Comparison of ENCODE assay signal across 24 mouse cellular contexts in the genomic region with DNA sequence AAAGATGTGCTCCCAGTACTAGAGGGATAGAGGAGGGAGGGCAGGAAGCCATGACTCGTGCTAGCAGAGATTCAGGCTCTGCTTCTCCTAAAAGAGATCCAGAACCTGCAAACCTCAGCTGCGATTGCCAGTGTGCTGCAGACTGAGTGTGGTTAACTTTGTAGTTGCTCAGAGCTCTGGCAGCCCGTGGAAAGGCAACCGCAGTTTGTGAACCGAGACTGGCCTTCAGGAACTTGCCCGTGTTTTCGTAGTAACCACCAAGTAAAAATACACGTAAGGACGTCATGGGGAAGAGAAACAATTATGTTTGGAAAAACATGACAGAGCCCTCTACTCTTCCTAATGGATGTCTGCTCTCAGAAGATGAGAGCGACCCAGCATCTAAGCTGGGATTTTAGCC. TPM values are rescaled to one million over a fixed set of nuclear protein-coding genes. Genes with fewer than 3 reads are reported as not detected.
"Had no signal": no experiment of that assay in that cellular context is flagged by ENCODE, and none has a peak within 500 bp of the region (broad histone marks: within the 10 kb centered on the region; RNA-seq: fewer than 3 reads in every experiment).

No protein-coding gene starts in this region.

- H3K27me3 ChIP-seq: intestine, embryonic 15.5 days; kidney, embryonic 15.5 days; liver, embryonic 13.5 days; midbrain, embryonic 12.5 days; midbrain, embryonic 15.5 days had no signal

- H3K4me2 ChIP-seq: intestine, embryonic 15.5 days; kidney, embryonic 15.5 days; liver, embryonic 13.5 days; midbrain, embryonic 12.5 days; midbrain, embryonic 15.5 days had no signal

- H3K9me3 ChIP-seq: intestine, embryonic 15.5 days; kidney, embryonic 15.5 days; liver, embryonic 13.5 days; midbrain, embryonic 12.5 days; midbrain, embryonic 15.5 days had no signal

- H3K36me3 ChIP-seq: intestine, embryonic 15.5 days; kidney, embryonic 15.5 days; liver, embryonic 13.5 days; midbrain, embryonic 12.5 days; midbrain, embryonic 15.5 days had no signal

- H3K4me1 ChIP-seq: intestine, embryonic 15.5 days; midbrain, embryonic 12.5 days had no signal

- H3K9ac ChIP-seq: intestine, embryonic 15.5 days; kidney, embryonic 15.5 days; liver, embryonic 13.5 days; midbrain, embryonic 12.5 days; midbrain, embryonic 15.5 days had no signal

- ATAC-seq: intestine, embryonic 15.5 days; midbrain, embryonic 15.5 days had no signal

- H3K4me3 ChIP-seq: intestine, embryonic 15.5 days; kidney, embryonic 15.5 days; liver, embryonic 13.5 days; midbrain, embryonic 12.5 days; midbrain, embryonic 15.5 days; myocyte had no signal

- DNase-seq: kidney, adult 11 months; kidney, adult 8-10 months; kidney, postnatal 10 days; kidney, postnatal 36 days; liver, embryonic 13.5 days; lung, adult 2 months; right cerebral cortex, postnatal 25 days had no signal

- H3K27ac ChIP-seq: intestine, embryonic 15.5 days; kidney, embryonic 15.5 days; liver, embryonic 13.5 days; macrophage; midbrain, embryonic 12.5 days; midbrain, embryonic 15.5 days had no signal

RNA-seq across cellular contexts. Expression of a gene that starts 6.9 kb away (rescaled TPM):
- total RNA-seq: layer of hippocampus, adult 18-20 months; layer of hippocampus, postnatal 14 days; left cerebral cortex, postnatal 25 days had no signal
- polyA plus RNA-seq: limb, embryonic 11.5 days; liver, adult 2 months; liver, embryonic 13.5 days; midbrain, embryonic 12.5 days; midbrain, embryonic 15.5 days; myocyte; neural tube, embryonic 14.5 days; testis, adult 2 months had no signal

RNA-seq across cellular contexts. Expression of a gene that starts 6.9 kb away (rescaled TPM):
- total RNA-seq: layer of hippocampus, adult 18-20 months; layer of hippocampus, postnatal 14 days; left cerebral cortex, postnatal 25 days had no signal
- polyA plus RNA-seq: intestine, embryonic 15.5 days; kidney, embryonic 15.5 days; limb, embryonic 11.5 days; limb, embryonic 14.5 days; liver, adult 2 months; liver, embryonic 16.5 days; lung, adult 2 months; lung, embryonic 16.5 days; macrophage; midbrain, embryonic 12.5 days; midbrain, embryonic 15.5 days; myocyte; neural tube, embryonic 11.5 days; neural tube, embryonic 14.5 days; testis, adult 2 months had no signal

RNA-seq across cellular contexts. Expression of a gene that starts 44.0 kb away (rescaled TPM):
- total RNA-seq: layer of hippocampus, adult 18-20 months; layer of hippocampus, postnatal 14 days; left cerebral cortex, postnatal 25 days had no signal
- polyA plus RNA-seq: limb, embryonic 11.5 days; midbrain, embryonic 12.5 days; myocyte; neural tube, embryonic 11.5 days; neural tube, embryonic 14.5 days had no signal

RNA-seq across cellular contexts. Expression of a gene that starts 54.3 kb away (rescaled TPM):
- total RNA-seq: layer of hippocampus, adult 18-20 months; left cerebral cortex, postnatal 25 days had no signal
- polyA plus RNA-seq: limb, embryonic 11.5 days; midbrain, embryonic 12.5 days; midbrain, embryonic 15.5 days; myocyte; neural tube, embryonic 11.5 days; neural tube, embryonic 14.5 days; testis, adult 2 months had no signal

RNA-seq across cellular contexts. Expression of a gene that starts 57.9 kb away (rescaled TPM):
- polyA plus RNA-seq: myocyte had no signal
